Mouse (Mus musculus) CH12.LX (cell line): ENCODE data around the gene Plcd1. TPM values are rescaled to one million over a fixed set of nuclear protein-coding genes. Genes with fewer than 3 reads are reported as not detected.

Experiments
- DNase-seq: peaks from one replicate; pipeline ENCODE4 v3.0.0-alpha.2; 2013; ENCODE audit errors: extremely low read depth
- H3K27ac ChIP-seq: 2 replicates; pipeline ENCODE4 v1.5.1; 2012; ENCODE audit warnings: low read depth, mild to moderate bottlenecking, control low read depth, moderate library complexity; ENCODE audit not compliant: insufficient read depth
- H3K27me3 ChIP-seq: replicated peaks from 2 replicates; pipeline ENCODE3; 2012; ENCODE audit warnings: inconsistent platforms
- H3K36me3 ChIP-seq, 2 experiments: replicated peaks in 1 of 2; 2 replicates each; pipeline versions ENCODE3 to v1.6.1; 2012; ENCODE audit warnings: inconsistent platforms in 1 of 2, low read length in 1 of 2, mild to moderate bottlenecking in 1 of 2, mixed read lengths in 1 of 2, moderate library complexity in 1 of 2; ENCODE audit not compliant: control insufficient read depth in 1 of 2, insufficient read depth in 1 of 2
- H3K4me1 ChIP-seq, 2 experiments: 2 replicates each; pipeline ENCODE4 v1.6.1; 2012; ENCODE audit warnings: inconsistent platforms in 1 of 2, moderate library complexity in 1 of 2; ENCODE audit not compliant: insufficient read depth in 2 of 2, control insufficient read depth in 1 of 2
- H3K4me2 ChIP-seq: 2 replicates; pipeline ENCODE4 v1.6.1; 2012; ENCODE audit warnings: low read depth, mild to moderate bottlenecking, control low read depth; ENCODE audit not compliant: poor library complexity, insufficient read depth, severe bottlenecking
- H3K4me3 ChIP-seq, 3 experiments: fragments of 150-350 bp in 1 of 3; sonication (generic) in 1 of 3; replicated peaks in 1 of 3; 2 replicates each; pipeline versions ENCODE3 to v1.5.1; 2011 to 2012; ENCODE audit warnings: low read depth in 2 of 3, low read length in 2 of 3, mild to moderate bottlenecking in 2 of 3, moderate library complexity in 2 of 3, control low read depth in 1 of 3, improper control_type of control experiment in 1 of 3, inconsistent platforms in 1 of 3, mixed read lengths in 1 of 3; ENCODE audit not compliant: poor library complexity in 1 of 3
- H3K79me2 ChIP-seq: replicated peaks from 2 replicates; pipeline ENCODE4 v1.6.1; 2012; ENCODE audit warnings: mild to moderate bottlenecking, moderate library complexity; ENCODE audit not compliant: control insufficient read depth, poor library complexity, insufficient read depth, severe bottlenecking; ENCODE audit errors: extremely low read depth
- H3K9ac ChIP-seq: 2 replicates; pipeline ENCODE4 v1.6.1; 2012; ENCODE audit warnings: low read depth, mild to moderate bottlenecking, control low read depth, moderate library complexity; ENCODE audit not compliant: insufficient read depth
- H3K9me3 ChIP-seq: replicated peaks from 2 replicates; pipeline ENCODE3; 2012; ENCODE audit warnings: low read length, inconsistent platforms, mixed read lengths
- BHLHE40 ChIP-seq: IDR thresholded peaks from 2 replicates; pipeline ENCODE4 v1.6.1; 2011; ENCODE audit warnings: mild to moderate bottlenecking, low read depth, low read length, improper control_type of control experiment
- CHD2 ChIP-seq: IDR thresholded peaks from 2 replicates; pipeline ENCODE4 v1.6.1; 2011; ENCODE audit warnings: low read length, improper control_type of control experiment
- CTCF ChIP-seq, 2 experiments: IDR thresholded peaks in 1 of 2; conservative IDR thresholded peaks in 1 of 2; 2 replicates each; pipeline ENCODE4 v1.5.1; 2011 to 2012; ENCODE audit warnings: low read depth in 2 of 2, low read length in 2 of 2, improper control_type of control experiment in 1 of 2, inconsistent platforms in 1 of 2, mild to moderate bottlenecking in 1 of 2, moderate library complexity in 1 of 2
- E2F4 ChIP-seq: IDR thresholded peaks from 2 replicates; pipeline ENCODE4 v1.6.1; 2011; ENCODE audit warnings: low read depth, low read length, improper control_type of control experiment; ENCODE audit not compliant: insufficient replicate concordance
- IRF4 ChIP-seq: IDR thresholded peaks from 2 replicates; pipeline ENCODE4 v1.6.1; 2014; ENCODE audit warnings: low read depth, mild to moderate bottlenecking, inconsistent platforms, low read length, improper control_type of control experiment
- JUN ChIP-seq: IDR thresholded peaks from 2 replicates; pipeline ENCODE4 v1.6.1; 2011; ENCODE audit warnings: low read depth, mild to moderate bottlenecking, low read length, improper control_type of control experiment, moderate library complexity; ENCODE audit not compliant: insufficient read depth
- JUND ChIP-seq: conservative IDR thresholded peaks from 2 replicates; pipeline ENCODE4 v1.6.1; 2011; ENCODE audit warnings: low read depth, low read length, improper control_type of control experiment
- KAT2A ChIP-seq: IDR thresholded peaks from 2 replicates; pipeline ENCODE4 v1.6.1; 2012; ENCODE audit warnings: low read length, improper control_type of control experiment, inconsistent platforms; ENCODE audit not compliant: insufficient replicate concordance
- MAZ ChIP-seq: IDR thresholded peaks from 2 replicates; pipeline ENCODE4 v1.6.1; 2012; ENCODE audit warnings: low read depth, mild to moderate bottlenecking, inconsistent platforms, low read length, improper control_type of control experiment, moderate library complexity
- MEF2A ChIP-seq: IDR thresholded peaks from 2 replicates; pipeline ENCODE4 v1.6.1; 2014; ENCODE audit warnings: low read depth, mild to moderate bottlenecking, inconsistent platforms, low read length, improper control_type of control experiment, borderline replicate concordance
- MXI1 ChIP-seq: IDR thresholded peaks from 2 replicates; pipeline ENCODE4 v1.6.1; 2011; ENCODE audit warnings: mild to moderate bottlenecking, low read depth, low read length, improper control_type of control experiment
- PAX5 ChIP-seq: IDR thresholded peaks from 2 replicates; pipeline ENCODE4 v1.6.1; 2012; ENCODE audit warnings: low read length, inconsistent platforms, mixed read lengths
- POLR2A ChIP-seq: IDR thresholded peaks from 2 replicates; pipeline ENCODE4 v1.6.1; 2011; ENCODE audit warnings: low read depth, mild to moderate bottlenecking, improper control_type of control experiment, low read length
- RAD21 ChIP-seq: IDR thresholded peaks from 2 replicates; pipeline ENCODE4 v1.6.1; 2011; ENCODE audit warnings: low read depth, mild to moderate bottlenecking, low read length, improper control_type of control experiment, moderate library complexity
- SMC3 ChIP-seq: IDR thresholded peaks from 2 replicates; pipeline ENCODE4 v1.6.1; 2011; ENCODE audit warnings: low read depth, low read length, improper control_type of control experiment
- TBP ChIP-seq: conservative IDR thresholded peaks from 2 replicates; pipeline ENCODE4 v1.6.1; 2011; ENCODE audit warnings: low read depth, low read length, improper control_type of control experiment
- USF1 ChIP-seq: IDR thresholded peaks from 2 replicates; pipeline ENCODE4 v1.6.1; 2014; ENCODE audit warnings: low read depth, mild to moderate bottlenecking, inconsistent platforms, low read length, improper control_type of control experiment
- ZC3H11A ChIP-seq: IDR thresholded peaks from 2 replicates; pipeline ENCODE4 v1.6.1; 2012; ENCODE audit warnings: low read depth, mild to moderate bottlenecking, inconsistent platforms, low read length, improper control_type of control experiment
- ZMIZ1 ChIP-seq: IDR thresholded peaks from 2 replicates; pipeline ENCODE4 v1.6.1; 2012; ENCODE audit warnings: low read depth, mild to moderate bottlenecking, inconsistent platforms, low read length, improper control_type of control experiment
- ZNF384 ChIP-seq: IDR thresholded peaks from 2 replicates; pipeline ENCODE4 v1.6.1; 2012; ENCODE audit warnings: low read depth, low read length, improper control_type of control experiment, inconsistent platforms
- dilution Hi-C: fragments of 300-500 bp; cut with MboI; formaldehyde crosslinking; loops from 2 replicates; pipeline ENCODE4 v1.14.3; 2020; ENCODE audit warnings: low sequenced_read_pairs; ENCODE audit not compliant: extremely low pct_unique_long_range_greater_than_20kb, extremely low pct_ligation_motif_present
- in situ Hi-C: fragments of 300-500 bp; cut with MboI; formaldehyde crosslinking; loops from 3 replicates; pipeline ENCODE4 v1.14.3; 2019; ENCODE audit warnings: low sequenced_read_pairs, low pct_ligation_motif_present, low pct_unique_long_range_greater_than_20kb, mixed read lengths
- polyA plus RNA-seq: library from polyadenylated mRNA; unstranded; fragments of >175 nt; gene quantifications from 2 replicates; pipeline ENCODE4 v1.2.1, GENCODE M21; 2012; ENCODE audit warnings: low read depth; ENCODE audit not compliant: insufficient read length
- total RNA-seq, 2 experiments: library from RNA; depleted of rRNA; stranded (reverse); fragments of 300-350 nt in 1 of 2; fragments of >200 nt in 1 of 2; gene quantifications; 2 replicates each; pipeline ENCODE4 v1.2.3; 2012 to 2014

Gene Plcd1
- total and polyA plus RNA-seq, 3 experiments: 0.38 to 0.43 TPM; not detected in 1

DNA sequence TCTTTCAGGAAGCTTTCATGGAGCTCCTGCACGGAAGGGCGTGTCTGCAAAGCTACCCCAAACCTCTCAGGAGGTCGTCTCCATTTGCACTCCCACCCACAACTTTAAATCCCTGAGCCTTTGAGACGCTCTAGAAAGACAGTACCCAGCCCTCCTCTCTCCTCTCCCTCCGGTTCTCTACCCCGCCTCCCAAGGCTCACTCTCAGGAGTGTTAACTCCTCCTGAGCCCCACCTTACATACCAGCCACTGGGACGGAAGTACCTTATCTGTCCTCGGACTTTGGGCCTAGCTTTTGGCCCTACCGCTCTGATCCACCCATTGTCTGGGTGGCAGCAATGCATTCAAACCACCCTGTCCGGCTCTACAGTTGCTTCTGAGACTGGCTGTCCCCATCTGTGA is 9.3 kb downstream of the Plcd1 start:
- Histone ChIP-seq H3K27me3 (peaks cover 84% of the 10 kb centered on the region), H3K9ac (no peak overlapping the region), H3K4me1 (peaks cover 3 to 8% of the 10 kb centered on the region in 2 experiments; a peak in 3 of 4 replicates), H3K4me3 (no peak overlapping the region), H3K9me3 (no peaks in the 10 kb centered on the region), H3K79me2 (no peaks in the 10 kb centered on the region), H3K36me3 (no peaks in the 10 kb centered on the region), H3K27ac (no peak overlapping the region), H3K4me2 (no peak overlapping the region)
- no peak for DNase-seq
- dilution Hi-C loops: no loop called here
- in situ Hi-C loops: no loop called here
- no peak for TF ChIP-seq MAZ

DNA sequence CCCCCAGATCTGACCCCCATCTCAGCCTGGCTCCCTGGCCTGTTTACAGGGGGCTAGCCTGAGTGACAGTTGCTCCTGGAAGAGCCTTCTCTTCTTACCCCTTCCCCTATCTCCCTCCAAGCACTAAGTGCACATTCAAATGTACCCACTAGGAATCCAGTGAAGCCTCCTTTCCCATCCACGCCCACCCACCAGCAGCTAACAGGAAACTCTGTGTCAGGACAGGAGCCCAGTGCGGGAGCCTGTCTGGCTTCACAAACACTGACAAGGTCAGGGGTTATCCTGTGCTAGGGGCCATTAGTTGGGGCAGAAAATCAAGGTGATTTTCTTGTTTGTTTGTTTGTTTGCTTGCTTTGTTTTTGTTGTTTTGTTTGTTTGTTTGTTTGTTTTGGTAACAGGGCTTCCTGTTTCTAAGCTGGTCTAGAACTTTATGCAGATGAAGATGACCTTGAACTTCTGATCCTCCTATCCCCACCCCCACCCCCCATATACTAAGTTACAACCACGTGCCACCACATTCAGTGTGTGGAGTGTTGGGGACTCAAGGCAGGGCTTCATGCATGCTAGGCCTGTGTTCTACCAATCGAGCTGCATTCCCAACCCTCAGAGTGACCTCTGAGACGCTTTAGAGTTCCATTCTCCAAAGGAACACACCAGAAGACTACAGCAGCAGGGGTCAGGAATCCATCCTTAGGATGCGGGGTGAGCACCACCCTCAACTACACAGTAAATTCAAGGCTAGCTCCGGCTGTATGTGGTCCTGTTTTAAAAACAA is 10.5 kb downstream of the Plcd1 start:
- Histone ChIP-seq H3K4me3 (no peak overlapping the region), H3K27me3 (peaks cover 82% of the 10 kb centered on the region), H3K4me2 (no peak overlapping the region), H3K9me3 (no peaks in the 10 kb centered on the region), H3K36me3 (no peaks in the 10 kb centered on the region), H3K4me1 (0 out of 4 replicates have a peak, but pooled peaks cover 0 to 5% of the 10 kb centered on the region in 2 experiments), H3K79me2 (no peaks in the 10 kb centered on the region), H3K27ac (no peak overlapping the region), H3K9ac (no peak overlapping the region)
- dilution Hi-C loops: no loop called here
- in situ Hi-C loops: no loop called here
- TF ChIP-seq BHLHE40: no peak
- TF ChIP-seq ZNF384: no peak
- no peak for TF ChIP-seq JUN
- no peak for DNase-seq

DNA sequence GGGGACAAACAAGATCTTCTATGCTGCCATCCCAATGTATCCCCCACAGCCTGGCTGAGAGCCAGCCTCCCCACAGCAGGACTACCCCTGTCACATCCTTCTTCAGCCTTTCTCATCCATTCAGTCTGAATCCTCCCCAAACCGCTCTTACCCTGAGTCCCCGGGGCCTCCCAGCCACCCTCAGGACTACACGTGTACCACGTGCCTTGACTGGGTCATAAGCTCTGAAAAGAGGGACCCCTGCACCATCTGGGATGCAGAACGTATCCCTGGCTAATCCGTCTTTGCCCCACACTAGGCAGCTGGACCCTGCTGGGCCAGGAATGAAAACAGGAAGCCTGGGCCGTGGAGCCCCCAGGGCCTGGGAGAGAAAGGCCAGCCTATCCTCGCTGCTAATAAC is 11.3 kb downstream of the Plcd1 start:
- H3K4me3 ChIP-seq: no peak overlapping the region
- H3K27ac ChIP-seq: no peak overlapping the region
- TF ChIP-seq TBP (no peak), MXI1 (no peak), MEF2A (no peak), ZMIZ1 (no peak), JUND (no peak), RAD21 (no peak), SMC3 (no peak), USF1 (no peak), POLR2A (no peak), KAT2A (no peak), ZNF384 (no peak), E2F4 (no peak), IRF4 (no peak), ZC3H11A (no peak), CTCF (conservative IDR thresholded peaks at IDR 0.05 in 1 of 2, IDR thresholded peaks at IDR 0.05 in 1 of 2; ENCODE audit: low read depth in 2 of 2, low read length in 2 of 2) (no peak), BHLHE40 (no peak), CHD2 (no peak), PAX5 (no peak)
- in situ Hi-C loops (no loop called here), dilution Hi-C loops (no loop called here)
- H3K27me3 ChIP-seq: peaks cover 74% of the 10 kb centered on the region
- no peak for DNase-seq
- H3K36me3 ChIP-seq: no peaks in the 10 kb centered on the region
- H3K79me2 ChIP-seq: no peaks in the 10 kb centered on the region
- H3K9me3 ChIP-seq: no peaks in the 10 kb centered on the region
- H3K9ac ChIP-seq: no peak overlapping the region
- no peak overlapping the region for H3K4me2 ChIP-seq
- H3K4me1 ChIP-seq: 0 out of 4 replicates have a peak, but pooled peaks cover 0 to 3% of the 10 kb centered on the region in 2 experiments
